Mouse (Mus musculus): ENCODE data around the gene Cdk5rap2. TPM values are rescaled to one million over a fixed set of nuclear protein-coding genes. Genes with fewer than 3 reads are reported as not detected.

The Cdk5rap2 gene
- total RNA-seq, 2 experiments from 2014 or later: 6.0 to 6.3 TPM

- DNase-seq: no peak
- intact Hi-C loops (cut with DNase I; ENCODE audit: low total_unique reads): no loop called here
Measured at GRCm38 (mm10) chr4:70221878-70222277, 188.4 kb downstream of the Cdk5rap2 start.

- intact Hi-C loops (cut with DNase I; ENCODE audit: low total_unique reads): no loop called here
Measured at GRCm38 (mm10) chr4:70221370-70221769, 188.9 kb downstream of the Cdk5rap2 start.

GRCm38 (mm10) chr4:70220277-70221180 lies 189.7 kb downstream of the Cdk5rap2 start:
- intact Hi-C loops (cut with DNase I; ENCODE audit: low total_unique reads): no loop called here
- peak; percentile 55 for DNase-seq

More at GRCm38 (mm10) chr4:70221370-70221769, 188.9 kb downstream of the Cdk5rap2 start:
- no peak for DNase-seq

- peak; percentile 30 for DNase-seq
- intact Hi-C loops (cut with DNase I; ENCODE audit: low total_unique reads): no loop called here
Measured at GRCm38 (mm10) chr4:70219776-70220175, 190.5 kb downstream of the Cdk5rap2 start.

- no peak for DNase-seq
- intact Hi-C loops (cut with DNase I; ENCODE audit: low total_unique reads): no loop called here
Measured at GRCm38 (mm10) chr4:70185971-70186370, 224.3 kb downstream of the Cdk5rap2 start.

Other genes with a start within 250 kb of the Cdk5rap2 start
- gene Megf9, start 124.6 kb upstream of the Cdk5rap2 start, total RNA-seq (2021): 10 to 100 TPM in 1 of 2 experiments, 1 to 10 TPM in 1; 6.0 to 10.2 TPM